In genomic region chr5:43081561-43082534, GRCm38 (mm10) we compare ENCODE assay signal across 10 mouse cellular contexts.
DNase-seq lines count a peak whose midpoint lies in the region; ATAC-seq and TF ChIP-seq lines count a peak whose summit lies in the region.
"Had no signal": no experiment of that assay in that cellular context is flagged by ENCODE, and none has a peak within 500 bp of the region (broad histone marks: within the 10 kb centered on the region; RNA-seq: fewer than 3 reads in every experiment).

No protein-coding gene starts in this region.

- H3K36me3 ChIP-seq in heart, embryonic 13.5 days: no peaks in the 10 kb centered on the region
- no peaks in the 10 kb centered on the region for H3K36me3 ChIP-seq in heart, adult 2 months (ENCODE audit: control insufficient read depth, insufficient read depth, low read length)
- no peaks in the 10 kb centered on the region for H3K36me3 ChIP-seq in liver, embryonic 11.5 days (ENCODE audit: control insufficient read depth, insufficient read depth, low read length)
- H3K36me3 ChIP-seq: neural tube, embryonic 15.5 days had no signal

- DNase-seq in heart, adult 2 months: no peak
- peak; percentile 13 for DNase-seq in thymus, postnatal 4 days
- no peak for DNase-seq in thymus, postnatal 14 days
- no peak for DNase-seq in liver, embryonic 11.5 days (ENCODE audit: low spot score)
- no peak for DNase-seq in left cerebral cortex, adult 2 months (ENCODE audit: extremely low spot score in 1 of 2, low spot score in 2 of 2)
- no peak for DNase-seq in gastrocnemius, adult 8-10 months (ENCODE audit: low spot score in 2 of 2)
- DNase-seq in frontal cortex, postnatal 14 days (ENCODE audit: low spot score in 2 of 2): no peak
- DNase-seq: cerebellum, adult 2 months had no signal

- TF ChIP-seq POLR2A in heart, adult 2 months (IDR thresholded peaks at IDR 0.05; ENCODE audit: insufficient read depth, low read depth, low read length): no peak

- no peak for TF ChIP-seq EP300 in heart, adult 2 months (IDR thresholded peaks at IDR 0.05; ENCODE audit: insufficient read depth, low read depth, low read length)

- H3K4me2 ChIP-seq in heart, embryonic 13.5 days: no peak overlapping the region
- no peak overlapping the region for H3K4me2 ChIP-seq in liver, embryonic 11.5 days
- H3K4me2 ChIP-seq: neural tube, embryonic 15.5 days had no signal

- no peaks in the 10 kb centered on the region for H3K9me3 ChIP-seq in heart, embryonic 13.5 days
- no peaks in the 10 kb centered on the region for H3K9me3 ChIP-seq in liver, embryonic 11.5 days (ENCODE audit: control insufficient read depth, low read length)
- H3K9me3 ChIP-seq: neural tube, embryonic 15.5 days had no signal

- no peak for ATAC-seq in heart, embryonic 13.5 days (ENCODE audit: extremely low read depth, insufficient number of reproducible peaks, low FRiP score, low TSS enrichment)
- peak; percentile 58 for ATAC-seq in liver, embryonic 11.5 days (replicated peaks; ENCODE audit: low FRiP score)

- H3K27me3 ChIP-seq in heart, embryonic 13.5 days (replicated peaks): no peaks in the 10 kb centered on the region
- no peaks in the 10 kb centered on the region for H3K27me3 ChIP-seq in heart, adult 2 months (ENCODE audit: control insufficient read depth, insufficient read depth, low read length)
- no peaks in the 10 kb centered on the region for H3K27me3 ChIP-seq in liver, embryonic 11.5 days (replicated peaks; ENCODE audit: control insufficient read depth, insufficient read depth, low read length)
- H3K27me3 ChIP-seq: neural tube, embryonic 15.5 days had no signal

- H3K9ac ChIP-seq in heart, embryonic 13.5 days: no peak overlapping the region
- no peak overlapping the region for H3K9ac ChIP-seq in heart, adult 2 months (ENCODE audit: low read depth, low read length)
- H3K9ac ChIP-seq in liver, embryonic 11.5 days (ENCODE audit: low read depth, low read length): no peak overlapping the region
- H3K9ac ChIP-seq: neural tube, embryonic 15.5 days had no signal

- WGBS in heart, embryonic 13.5 days: 34% methylated on average over 11 of the region's 11 CpGs
- WGBS in heart, adult 2 months: 35% methylated on average over 11 of the region's 11 CpGs
- 32% methylated on average over 11 of the region's 11 CpGs for WGBS in liver, embryonic 11.5 days

- H3K4me1 ChIP-seq in heart, embryonic 13.5 days: peaks cover 24% of the 10 kb centered on the region
- H3K4me1 ChIP-seq in heart, adult 2 months (ENCODE audit: control insufficient read depth, insufficient read depth, low read length): no peaks in the 10 kb centered on the region; the same call in 1 of the 2 replicates
- H3K4me1 ChIP-seq in liver, embryonic 11.5 days (replicated peaks; ENCODE audit: control insufficient read depth, insufficient read depth, low read length): no peaks in the 10 kb centered on the region
- H3K4me1 ChIP-seq: neural tube, embryonic 15.5 days had no signal

- no peak for TF ChIP-seq CTCF in heart, adult 2 months (IDR thresholded peaks at IDR 0.05)
- TF ChIP-seq CTCF in left cerebral cortex, adult 2 months (IDR thresholded peaks at IDR 0.05): no peak

- H3K79me2 ChIP-seq in heart, adult 2 months (replicated peaks; ENCODE audit: control insufficient read depth, insufficient read depth, low read length): no peaks in the 10 kb centered on the region

- H3K4me3 ChIP-seq in heart, embryonic 13.5 days: no peak overlapping the region
- no peak overlapping the region for H3K4me3 ChIP-seq in heart, adult 2 months
- H3K4me3 ChIP-seq in liver, embryonic 11.5 days (ENCODE audit: low read depth, low read length): no peak overlapping the region
- no peak overlapping the region for H3K4me3 ChIP-seq in left cerebral cortex, adult 2 months
- H3K4me3 ChIP-seq: neural tube, embryonic 15.5 days had no signal

- intact Hi-C loops in heart, adult 2 months (cut with DNase I): loop anchor here (2.0 kb wide), 1 partner anchor 27 kb away; no protein-coding TSS in a partner anchor
- intact Hi-C loops in left cerebral cortex, adult 2 months (cut with DNase I): no loop called here

- H3K27ac ChIP-seq in heart, embryonic 13.5 days (replicated peaks): peak overlapping the region; percentile 39; the same call in 1 of the 2 replicates
- H3K27ac ChIP-seq in heart, adult 2 months: no peak overlapping the region
- no peak overlapping the region for H3K27ac ChIP-seq in liver, embryonic 11.5 days (ENCODE audit: low read depth, low read length)
- no peak overlapping the region for H3K27ac ChIP-seq in left cerebral cortex, adult 2 months
- H3K27ac ChIP-seq: neural tube, embryonic 15.5 days had no signal
